Mouse (Mus musculus) G1E (cell line): ENCODE results near the gene Gm17268. TPM values are rescaled to one million over a fixed set of nuclear protein-coding genes. Genes with fewer than 3 reads are reported as not detected.

ENCODE experiments used
- ATAC-seq: 2 replicates; pipeline ENCODE4 v1.8.0; 2016; ENCODE audit warnings: mild to moderate bottlenecking; ENCODE audit not compliant: insufficient number of reproducible peaks, poor library complexity, low FRiP score, severe bottlenecking; ENCODE audit errors: extremely low read depth
- DNase-seq: peaks from one replicate; pipeline ENCODE4 v3.0.0; 2012; ENCODE audit warnings: low spot score
- H3K27me3 ChIP-seq: 2 replicates; pipeline ENCODE4 v1.6.1; 2012; ENCODE audit warnings: mild to moderate bottlenecking, low read length, inconsistent platforms; ENCODE audit not compliant: insufficient read depth
- H3K36me3 ChIP-seq: replicated peaks from 2 replicates; pipeline ENCODE3; 2012; ENCODE audit warnings: mild to moderate bottlenecking, inconsistent platforms
- H3K4me1 ChIP-seq: 2 replicates; pipeline ENCODE4 v1.6.1; 2012; ENCODE audit warnings: low read depth, low read length, inconsistent platforms, mixed read lengths; ENCODE audit not compliant: insufficient read depth
- H3K4me3 ChIP-seq: 2 replicates; pipeline ENCODE4 v1.5.1; 2012; ENCODE audit warnings: low read depth, mild to moderate bottlenecking, inconsistent platforms, low read length, moderate library complexity, mixed read lengths
- H3K9me3 ChIP-seq: replicated peaks from 2 replicates; pipeline ENCODE4 v1.6.1; 2012; ENCODE audit warnings: inconsistent platforms
- CTCF ChIP-seq: IDR thresholded peaks from 2 replicates; pipeline ENCODE4 v1.5.1; 2012; ENCODE audit warnings: low read depth, low read length, inconsistent platforms, mixed read lengths
- GATA1 ChIP-seq: IDR thresholded peaks from 2 replicates; pipeline ENCODE4 v1.6.1; 2012; ENCODE audit warnings: borderline replicate concordance, low read length, inconsistent platforms, mixed read lengths
- GATA2 ChIP-seq: IDR thresholded peaks from 2 replicates; pipeline ENCODE4 v1.6.1; 2012; ENCODE audit warnings: low read depth, low read length, inconsistent platforms, borderline replicate concordance
- POLR2AphosphoS5 ChIP-seq: IDR thresholded peaks from 2 replicates; pipeline ENCODE4 v1.6.1; 2012; ENCODE audit warnings: low read depth, low read length, inconsistent platforms; ENCODE audit not compliant: insufficient replicate concordance
- TAL1 ChIP-seq: conservative IDR thresholded peaks from 2 replicates; pipeline ENCODE4 v1.6.1; 2012; ENCODE audit warnings: low read depth, low read length, inconsistent platforms, mixed read lengths
- polyA plus RNA-seq: library from polyadenylated mRNA; stranded (reverse); fragments of >175 nt; gene quantifications from 2 replicates; pipeline ENCODE4 v1.2.3, GENCODE M21; 2012
- total RNA-seq, 2 experiments: library from RNA; stranded (forward) in 1 of 2; stranded (reverse) in 1 of 2; fragments of 200-1000 nt in 1 of 2; fragments of >200 nt in 1 of 2; fragmentation: Nextera tagmentation in 1 of 2; gene quantifications; 2 replicates each; pipeline ENCODE4 v1.2.3; 2014 to 2017

The Gm17268 gene
- total and polyA plus RNA-seq, 3 experiments: not detected

GRCm38 (mm10) chr11:82019793-82020192 is 18.6 kb downstream of the Gm17268 start:
- DNase-seq: no peak

GRCm38 (mm10) chr11:82019389-82019788 is 19.0 kb downstream of the Gm17268 start:
- H3K27me3 ChIP-seq: no peaks in the 10 kb centered on the region
- DNase-seq (no peak), ATAC-seq (no peak)
- TF ChIP-seq POLR2AphosphoS5 (no peak), CTCF (no peak), GATA1 (no peak), TAL1 (no peak), GATA2 (no peak)
- H3K4me1 ChIP-seq: no peaks in the 10 kb centered on the region
- H3K9me3 ChIP-seq: peaks cover 62% of the 10 kb centered on the region
- no peak overlapping the region for H3K4me3 ChIP-seq
- no peaks in the 10 kb centered on the region for H3K36me3 ChIP-seq

More at GRCm38 (mm10) chr11:82019793-82020192, 18.6 kb downstream of the Gm17268 start:
- TF ChIP-seq TAL1 (no peak), POLR2AphosphoS5 (no peak), GATA2 (no peak), GATA1 (no peak), CTCF (no peak)
- Histone ChIP-seq H3K4me3 (no peak overlapping the region), H3K9me3 (peaks cover 64% of the 10 kb centered on the region), H3K4me1 (no peaks in the 10 kb centered on the region), H3K27me3 (no peaks in the 10 kb centered on the region), H3K36me3 (no peaks in the 10 kb centered on the region)
- no peak for ATAC-seq

- no peak for ATAC-seq
Observed at GRCm38 (mm10) chr11:82016181-82016780, 22.1 kb downstream of the Gm17268 start.

GRCm38 (mm10) chr11:82015066-82015465 is 23.3 kb downstream of the Gm17268 start:
- no peak overlapping the region for H3K4me3 ChIP-seq
- no peaks in the 10 kb centered on the region for H3K27me3 ChIP-seq
- H3K36me3 ChIP-seq: no peaks in the 10 kb centered on the region
- H3K9me3 ChIP-seq: peaks cover 62% of the 10 kb centered on the region
- no peaks in the 10 kb centered on the region for H3K4me1 ChIP-seq
- DNase-seq: no peak
- no peak for ATAC-seq
- TF ChIP-seq CTCF (no peak), GATA2 (no peak), TAL1 (no peak), POLR2AphosphoS5 (no peak), GATA1 (no peak)

More at GRCm38 (mm10) chr11:82016181-82016780, 22.1 kb downstream of the Gm17268 start:
- Histone ChIP-seq H3K36me3 (no peaks in the 10 kb centered on the region), H3K9me3 (peaks cover 60% of the 10 kb centered on the region), H3K4me3 (no peak overlapping the region), H3K4me1 (no peaks in the 10 kb centered on the region), H3K27me3 (no peaks in the 10 kb centered on the region)
- no peak for DNase-seq
- TF ChIP-seq GATA1 (no peak), GATA2 (no peak), POLR2AphosphoS5 (no peak), TAL1 (no peak), CTCF (no peak)

- peaks cover 62% of the 10 kb centered on the region for H3K9me3 ChIP-seq
- no peaks in the 10 kb centered on the region for H3K4me1 ChIP-seq
- ATAC-seq: no peak
- H3K27me3 ChIP-seq: no peaks in the 10 kb centered on the region
- H3K4me3 ChIP-seq: no peak overlapping the region
- no peaks in the 10 kb centered on the region for H3K36me3 ChIP-seq
- DNase-seq: no peak
- TF ChIP-seq CTCF (no peak), POLR2AphosphoS5 (no peak), GATA2 (no peak), GATA1 (no peak), TAL1 (no peak)
Observed at GRCm38 (mm10) chr11:82013756-82014155, 24.6 kb downstream of the Gm17268 start.

- no peak overlapping the region for H3K4me3 ChIP-seq
- H3K36me3 ChIP-seq: no peaks in the 10 kb centered on the region
- DNase-seq (no peak), ATAC-seq (no peak)
- H3K9me3 ChIP-seq: peaks cover 71% of the 10 kb centered on the region
- H3K27me3 ChIP-seq: no peaks in the 10 kb centered on the region
- TF ChIP-seq POLR2AphosphoS5 (no peak), TAL1 (no peak), GATA1 (no peak), CTCF (no peak), GATA2 (no peak)
- no peaks in the 10 kb centered on the region for H3K4me1 ChIP-seq
Observed at GRCm38 (mm10) chr11:82011411-82012193, 26.8 kb downstream of the Gm17268 start.
